Mouse (Mus musculus): ENCODE data around the gene Clstn1. TPM values are rescaled to one million over a fixed set of nuclear protein-coding genes. Genes with fewer than 3 reads are reported as not detected.
"Not testable (repeated sequence)": the region's sequence is repeated elsewhere in the genome, so short reads cannot be mapped to it uniquely, and the experiment has no call there.

Clstn1 gene
- polyA plus RNA-seq, 1 experiment from 2014 or later: 34.3 TPM

DNA sequence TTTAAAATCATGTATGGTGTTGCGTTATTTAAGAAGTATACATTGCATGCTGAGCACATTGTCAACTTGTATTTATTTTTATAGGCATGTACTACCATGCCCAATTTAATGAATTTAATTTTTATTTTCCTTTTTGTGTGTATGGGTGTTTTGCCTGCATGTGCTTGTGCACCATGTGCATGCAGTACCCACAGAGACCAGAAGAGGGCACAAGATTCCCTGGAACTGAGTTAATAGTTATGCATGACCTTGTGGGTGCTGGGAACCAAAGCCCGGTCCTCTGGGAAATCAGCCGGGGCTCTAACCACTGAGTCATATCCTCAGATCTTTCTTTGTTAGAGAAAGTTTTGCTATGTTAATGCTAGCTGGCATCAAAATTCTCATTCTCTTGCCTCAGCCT, 28.6 kb downstream of the Clstn1 start:
- 97% methylated on average over 3 of the region's 3 CpGs for WGBS
- no peak overlapping the region for H3K9ac ChIP-seq (ENCODE audit: low read depth, low read length)
- H3K27me3 ChIP-seq (replicated peaks; ENCODE audit: control insufficient read depth, insufficient read depth, low read length): no peaks in the 10 kb centered on the region
- peaks cover 19% of the 10 kb centered on the region; the same call in 1 of the 2 replicates for H3K36me3 ChIP-seq (ENCODE audit: control insufficient read depth, insufficient read depth)
- peak; percentile 41 for TF ChIP-seq CTCF (IDR thresholded peaks at IDR 0.05; ENCODE audit: low read depth)
- H3K4me3 ChIP-seq (ENCODE audit: low read depth, low read length): no peak overlapping the region
- no peak overlapping the region for H3K27ac ChIP-seq (ENCODE audit: low read depth, low read length)
- no peaks in the 10 kb centered on the region for H3K4me1 ChIP-seq (replicated peaks; ENCODE audit: control insufficient read depth, insufficient read depth, low read length)
- no peaks in the 10 kb centered on the region for H3K9me3 ChIP-seq (ENCODE audit: control insufficient read depth)
- no peak for ATAC-seq
- no peak overlapping the region for H3K4me2 ChIP-seq (replicated peaks; ENCODE audit: low read depth)

DNA sequence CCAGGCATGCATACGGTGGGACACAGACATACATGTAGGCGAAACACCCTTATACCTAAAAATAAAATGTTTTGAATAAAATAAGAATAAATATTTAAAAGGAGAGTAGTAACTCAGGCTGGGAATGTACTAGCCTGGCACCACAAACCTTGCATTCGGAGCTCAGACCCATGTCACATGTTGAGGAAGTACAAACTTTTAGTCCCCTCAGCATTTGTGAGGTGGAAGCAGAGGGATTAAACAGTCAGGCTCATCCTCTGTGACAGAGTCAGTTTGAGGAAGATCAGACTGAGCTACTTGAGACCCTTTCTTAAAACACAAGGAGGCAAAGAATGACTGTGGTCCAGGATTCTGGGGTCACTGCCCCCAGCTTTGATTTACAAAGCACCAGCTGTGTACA, 30.7 kb downstream of the Clstn1 start:
- not testable (repeated sequence) for H3K27me3 ChIP-seq (replicated peaks; ENCODE audit: control insufficient read depth, insufficient read depth, low read length); H3K4me2 ChIP-seq (replicated peaks; ENCODE audit: low read depth); ATAC-seq; H3K4me1 ChIP-seq (replicated peaks; ENCODE audit: control insufficient read depth, insufficient read depth, low read length); H3K27ac ChIP-seq (ENCODE audit: low read depth, low read length); H3K4me3 ChIP-seq (ENCODE audit: low read depth, low read length); H3K9me3 ChIP-seq (ENCODE audit: control insufficient read depth); H3K9ac ChIP-seq (ENCODE audit: low read depth, low read length)
- WGBS: 87% methylated on average over 3 of the region's 3 CpGs
- peaks cover 19% of the 10 kb centered on the region; the same call in 1 of the 2 replicates for H3K36me3 ChIP-seq (ENCODE audit: control insufficient read depth, insufficient read depth)

GRCm38 (mm10) chr4:149619988-149620387, 33.7 kb downstream of the Clstn1 start:
- no peak for ATAC-seq
- H3K27me3 ChIP-seq (replicated peaks; ENCODE audit: control insufficient read depth, insufficient read depth, low read length): no peaks in the 10 kb centered on the region
- 68% methylated on average over 8 of the region's 8 CpGs for WGBS
- H3K27ac ChIP-seq (ENCODE audit: low read depth, low read length): no peak overlapping the region
- no peak overlapping the region for H3K4me2 ChIP-seq (replicated peaks; ENCODE audit: low read depth)
- H3K36me3 ChIP-seq (ENCODE audit: control insufficient read depth, insufficient read depth): peaks cover 20% of the 10 kb centered on the region; the same call in 1 of the 2 replicates
- no peak overlapping the region for H3K4me3 ChIP-seq (ENCODE audit: low read depth, low read length)
- H3K9me3 ChIP-seq (ENCODE audit: control insufficient read depth): no peaks in the 10 kb centered on the region
- no peaks in the 10 kb centered on the region for H3K4me1 ChIP-seq (replicated peaks; ENCODE audit: control insufficient read depth, insufficient read depth, low read length)
- H3K9ac ChIP-seq (ENCODE audit: low read depth, low read length): no peak overlapping the region
- no peak for TF ChIP-seq CTCF (IDR thresholded peaks at IDR 0.05; ENCODE audit: low read depth)

DNA sequence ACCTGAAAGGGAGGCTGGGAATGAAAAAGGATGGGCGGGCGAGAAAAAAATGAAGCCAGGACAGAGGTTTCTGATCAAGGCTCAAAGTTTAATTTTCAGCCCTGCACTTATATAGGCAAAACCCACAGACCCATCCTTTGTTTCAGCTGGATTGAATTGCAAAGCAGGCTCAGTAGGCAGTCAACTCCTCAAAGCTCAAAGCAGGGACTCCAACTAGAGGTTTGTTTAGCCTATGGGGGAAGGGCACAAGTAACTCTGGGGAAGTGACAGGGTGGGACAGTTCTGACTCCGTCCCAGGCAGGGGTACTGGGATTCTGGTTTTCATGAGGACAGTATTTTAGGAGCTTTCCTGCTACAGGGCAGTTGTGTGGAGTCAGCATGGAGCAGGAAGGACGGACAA, 35.0 kb downstream of the Clstn1 start:
- no peak for TF ChIP-seq CTCF (IDR thresholded peaks at IDR 0.05; ENCODE audit: low read depth)
- H3K4me2 ChIP-seq (replicated peaks; ENCODE audit: low read depth): no peak overlapping the region
- 75% methylated on average over 4 of the region's 4 CpGs for WGBS
- H3K9ac ChIP-seq (ENCODE audit: low read depth, low read length): no peak overlapping the region
- no peaks in the 10 kb centered on the region for H3K27me3 ChIP-seq (replicated peaks; ENCODE audit: control insufficient read depth, insufficient read depth, low read length)
- no peaks in the 10 kb centered on the region for H3K9me3 ChIP-seq (ENCODE audit: control insufficient read depth)
- no peak for ATAC-seq
- H3K27ac ChIP-seq (ENCODE audit: low read depth, low read length): no peak overlapping the region
- H3K4me3 ChIP-seq (ENCODE audit: low read depth, low read length): no peak overlapping the region
- H3K4me1 ChIP-seq (replicated peaks; ENCODE audit: control insufficient read depth, insufficient read depth, low read length): no peaks in the 10 kb centered on the region
- H3K36me3 ChIP-seq (ENCODE audit: control insufficient read depth, insufficient read depth): peaks cover 12% of the 10 kb centered on the region; the same call in 1 of the 2 replicates

GRCm38 (mm10) chr4:149623711-149624110, 37.4 kb downstream of the Clstn1 start:
- no peak for TF ChIP-seq CTCF (IDR thresholded peaks at IDR 0.05; ENCODE audit: low read depth)
- Histone ChIP-seq H3K4me1 (replicated peaks; ENCODE audit: control insufficient read depth, insufficient read depth, low read length) (no peaks in the 10 kb centered on the region), H3K27ac (ENCODE audit: low read depth, low read length) (no peak overlapping the region), H3K9ac (ENCODE audit: low read depth, low read length) (no peak overlapping the region), H3K4me3 (ENCODE audit: low read depth, low read length) (no peak overlapping the region), H3K4me2 (replicated peaks; ENCODE audit: low read depth) (no peak overlapping the region), H3K36me3 (ENCODE audit: control insufficient read depth, insufficient read depth) (peaks cover 20% of the 10 kb centered on the region; the same call in 1 of the 2 replicates), H3K27me3 (replicated peaks; ENCODE audit: control insufficient read depth, insufficient read depth, low read length) (no peaks in the 10 kb centered on the region), H3K9me3 (ENCODE audit: control insufficient read depth) (no peaks in the 10 kb centered on the region)
- 87% methylated on average over 5 of the region's 5 CpGs for WGBS
- no peak for ATAC-seq

DNA sequence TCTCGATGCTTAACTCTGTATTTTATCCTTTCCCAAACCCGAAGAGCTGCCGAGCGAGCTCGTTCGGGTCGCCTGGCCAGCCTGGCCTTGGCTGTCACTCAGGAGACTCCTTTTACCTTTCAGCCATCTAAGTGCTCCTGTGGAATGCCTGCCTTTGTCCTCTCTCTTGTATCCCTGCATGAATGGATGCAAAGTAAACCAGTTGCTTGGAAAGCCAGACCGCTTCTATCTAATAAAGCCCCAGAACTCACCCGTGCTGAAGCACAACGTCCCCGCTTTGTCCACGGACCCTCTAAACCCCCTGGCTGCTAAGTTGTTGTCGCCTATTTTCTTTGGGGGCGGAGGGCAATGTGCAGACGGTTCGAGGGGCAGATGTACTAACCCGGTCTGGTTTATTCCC, 40.5 kb downstream of the Clstn1 start:
- Histone ChIP-seq H3K4me1 (replicated peaks; ENCODE audit: control insufficient read depth, insufficient read depth, low read length) (no peaks in the 10 kb centered on the region), H3K4me3 (ENCODE audit: low read depth, low read length) (no peak overlapping the region), H3K4me2 (replicated peaks; ENCODE audit: low read depth) (no peak overlapping the region), H3K27ac (ENCODE audit: low read depth, low read length) (no peak overlapping the region), H3K27me3 (replicated peaks; ENCODE audit: control insufficient read depth, insufficient read depth, low read length) (no peaks in the 10 kb centered on the region), H3K36me3 (ENCODE audit: control insufficient read depth, insufficient read depth) (peaks cover 42% of the 10 kb centered on the region), H3K9me3 (ENCODE audit: control insufficient read depth) (no peaks in the 10 kb centered on the region), H3K9ac (ENCODE audit: low read depth, low read length) (no peak overlapping the region)
- no peak for ATAC-seq
- 92% methylated on average over 17 of the region's 17 CpGs for WGBS
- TF ChIP-seq CTCF (IDR thresholded peaks at IDR 0.05; ENCODE audit: low read depth): no peak

DNA sequence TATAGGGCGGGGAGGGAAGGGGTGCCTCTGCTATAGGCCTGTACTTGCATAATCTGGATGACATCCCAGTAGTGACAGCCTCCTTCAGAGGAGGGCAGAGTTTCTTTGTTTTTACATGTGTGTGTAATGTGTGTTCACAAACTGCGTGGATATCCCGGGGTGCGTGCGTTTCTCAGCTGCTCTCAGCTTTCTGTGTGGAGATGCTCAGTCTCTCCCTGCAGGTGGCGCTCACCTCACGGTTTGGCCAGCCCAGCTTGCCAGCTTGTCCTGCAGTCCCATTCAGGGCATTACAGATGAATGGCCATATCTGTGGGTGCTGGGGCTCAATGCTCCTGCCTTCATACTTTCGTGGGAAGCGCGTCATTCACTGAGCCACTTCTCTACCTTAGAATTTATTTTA, 42.1 kb downstream of the Clstn1 start:
- 77% methylated on average over 10 of the region's 10 CpGs for WGBS
- Histone ChIP-seq H3K9ac (ENCODE audit: low read depth, low read length) (no peak overlapping the region), H3K36me3 (ENCODE audit: control insufficient read depth, insufficient read depth) (peaks cover 47% of the 10 kb centered on the region), H3K4me1 (replicated peaks; ENCODE audit: control insufficient read depth, insufficient read depth, low read length) (no peaks in the 10 kb centered on the region), H3K27ac (ENCODE audit: low read depth, low read length) (no peak overlapping the region), H3K9me3 (ENCODE audit: control insufficient read depth) (no peaks in the 10 kb centered on the region), H3K4me3 (ENCODE audit: low read depth, low read length) (no peak overlapping the region), H3K4me2 (replicated peaks; ENCODE audit: low read depth) (no peak overlapping the region), H3K27me3 (replicated peaks; ENCODE audit: control insufficient read depth, insufficient read depth, low read length) (no peaks in the 10 kb centered on the region)
- no peak for ATAC-seq
- TF ChIP-seq CTCF (IDR thresholded peaks at IDR 0.05; ENCODE audit: low read depth): peak; percentile 83
